In genomic region chr5:93005815-93006341, GRCm38 (mm10) we compare ENCODE assay signal across 8 mouse cellular contexts. TPM values are rescaled to one million over a fixed set of nuclear protein-coding genes. Genes with fewer than 3 reads are reported as not detected.
DNase-seq lines count a peak whose midpoint lies in the region; ATAC-seq and TF ChIP-seq lines count a peak whose summit lies in the region.

No protein-coding gene starts in this region.

- DNase-seq in thymus, postnatal 14 days: peak; percentile 7
- DNase-seq in thymus, adult 18-20 months: no peak
- DNase-seq in hindbrain, embryonic 14.5 days (ENCODE audit: low spot score): no peak
- DNase-seq in liver, embryonic 14.5 days (ENCODE audit: low read depth in 3 of 3, low spot score in 3 of 3): no peak
- peak; percentile 22 for DNase-seq in right cerebral cortex, postnatal 14 days
- no peak for DNase-seq in spleen, postnatal 14 days (ENCODE audit: low spot score in 2 of 2)

- peak; percentile 43; the same call in 1 of the 2 replicates for ATAC-seq in hindbrain, embryonic 14.5 days (ENCODE audit: low FRiP score)
- ATAC-seq in liver, embryonic 14.5 days (ENCODE audit: insufficient read depth): 0 out of 2 replicates have a peak, but pooled peaks have one; percentile 18
- ATAC-seq in megakaryocyte-erythroid progenitor cell, adult 5-6 weeks (replicated peaks; ENCODE audit: low FRiP score, low TSS enrichment, poor library complexity, severe bottlenecking): no peak

- H3K4me2 ChIP-seq in hindbrain, embryonic 14.5 days (replicated peaks): peak overlapping the region; percentile 41
- H3K4me2 ChIP-seq in liver, embryonic 14.5 days (ENCODE audit: low read depth): peak overlapping the region; percentile 46

- H3K27me3 ChIP-seq in hindbrain, embryonic 14.5 days (ENCODE audit: control insufficient read depth, insufficient read depth, low read length): no peaks in the 10 kb centered on the region
- no peaks in the 10 kb centered on the region; the same call in none of the 2 replicates for H3K27me3 ChIP-seq in liver, embryonic 14.5 days (ENCODE audit: control insufficient read depth, insufficient read depth, low read length)

- no peak for TF ChIP-seq CTCF in embryonic fibroblast, embryonic 13.5 days (IDR thresholded peaks at IDR 0.05; ENCODE audit: borderline replicate concordance, insufficient read depth, low read length)
- no peak for TF ChIP-seq CTCF in liver, embryonic 14.5 days (IDR thresholded peaks at IDR 0.05; ENCODE audit: low read depth)

- no peak for TF ChIP-seq EP300 in liver, embryonic 14.5 days (IDR thresholded peaks at IDR 0.05; ENCODE audit: low read depth)

- H3K36me3 ChIP-seq in hindbrain, embryonic 14.5 days (replicated peaks; ENCODE audit: control insufficient read depth, insufficient read depth): no peaks in the 10 kb centered on the region
- no peaks in the 10 kb centered on the region for H3K36me3 ChIP-seq in liver, embryonic 14.5 days (replicated peaks; ENCODE audit: control insufficient read depth, insufficient read depth, low read depth)

- no peak overlapping the region for H3K9ac ChIP-seq in hindbrain, embryonic 14.5 days
- no peak overlapping the region; the same call in 1 of the 2 replicates for H3K9ac ChIP-seq in liver, embryonic 14.5 days (replicated peaks)

- peak overlapping the region; percentile 57 for H3K27ac ChIP-seq in embryonic fibroblast, embryonic 13.5 days (ENCODE audit: insufficient read depth, low read length)
- H3K27ac ChIP-seq in hindbrain, embryonic 14.5 days: 0 out of 2 replicates have a peak overlapping the region, but pooled peaks have one; percentile 44
- H3K27ac ChIP-seq in liver, embryonic 14.5 days: no peak overlapping the region; the same call in 1 of the 2 replicates

- H3K4me1 ChIP-seq in embryonic fibroblast, embryonic 13.5 days (ENCODE audit: control insufficient read depth, insufficient read depth, low read length): 0 out of 2 replicates have a peak, but pooled peaks cover 8% of the 10 kb centered on the region
- H3K4me1 ChIP-seq in hindbrain, embryonic 14.5 days (replicated peaks; ENCODE audit: control insufficient read depth, insufficient read depth, low read length): no peaks in the 10 kb centered on the region
- peaks cover 0 to 5% of the 10 kb centered on the region in 2 experiments; a peak in 2 of 4 replicates for H3K4me1 ChIP-seq in liver, embryonic 14.5 days (replicated peaks; ENCODE audit: control insufficient read depth in 2 of 2, insufficient read depth in 2 of 2, low read length in 1 of 2)

- no peak overlapping the region for H3K4me3 ChIP-seq in embryonic fibroblast, embryonic 13.5 days (ENCODE audit: insufficient read depth, low read length)
- no peak overlapping the region for H3K4me3 ChIP-seq in hindbrain, embryonic 14.5 days (replicated peaks; ENCODE audit: low read length)
- H3K4me3 ChIP-seq in liver, embryonic 14.5 days (ENCODE audit: insufficient read depth in 1 of 2, low read depth in 2 of 2, low read length in 2 of 2): peak overlapping the region; percentile 20 to 27; a peak in 3 of 4 replicates

- TF ChIP-seq POLR2A in embryonic fibroblast, embryonic 13.5 days (IDR thresholded peaks at IDR 0.05; ENCODE audit: low read depth, low read length): no peak

- no peaks in the 10 kb centered on the region for H3K9me3 ChIP-seq in hindbrain, embryonic 14.5 days (ENCODE audit: control insufficient read depth, low read length)
- no peaks in the 10 kb centered on the region for H3K9me3 ChIP-seq in liver, embryonic 14.5 days (ENCODE audit: control insufficient read depth, low read length)

- 37% methylated on average over 14 of the region's 14 CpGs for WGBS in hindbrain, embryonic 14.5 days
- 15% methylated on average over 14 of the region's 14 CpGs for WGBS in liver, embryonic 14.5 days (ENCODE audit: insufficient replicate concordance)

RNA-seq across cellular contexts. Expression of gene Sowahb, which starts 38.9 kb away (rescaled TPM):
- not detected in 2 replicates for polyA plus RNA-seq in embryonic fibroblast, embryonic 13.5 days (2011; ENCODE audit: insufficient read length, low read depth, missing spikeins)
- not detected in 2 replicates for polyA plus RNA-seq in hindbrain, embryonic 14.5 days (2014; fragmentation: Nextera tagmentation; extraction: Ambion mirVana)
- polyA plus RNA-seq in liver, embryonic 14.5 days (2012; rRNA removed): 0.50 and 0.64 TPM in 2 replicates
- polyA plus RNA-seq in liver, embryonic 14.5 days (2014; fragmentation: Nextera tagmentation; extraction: Ambion mirVana): 0.83 and 0.85 TPM in 2 replicates
- not detected in 2 replicates for total RNA-seq in megakaryocyte-erythroid progenitor cell, adult 5-6 weeks (2014; fragmentation: Nextera tagmentation)
- total RNA-seq in megakaryocyte-erythroid progenitor cell, adult 5-6 weeks (2017): not detected in 2 replicates

Comparison
In these comparisons a context has a peak if more than half of its experiments do, and no peak if none do; other contexts are left out.
1. DNase-seq: peak in thymus, postnatal 14 days (single experiment) and right cerebral cortex, postnatal 14 days (single experiment); none in thymus, adult 18-20 months (0 of 2), hindbrain, embryonic 14.5 days (single experiment), liver, embryonic 14.5 days (0 of 3) and spleen, postnatal 14 days (0 of 2).
2. H3K4me3 ChIP-seq: peak in liver, embryonic 14.5 days (2 of 2); none in embryonic fibroblast, embryonic 13.5 days (single experiment) and hindbrain, embryonic 14.5 days (single experiment).